Mouse (Mus musculus): ENCODE results near the gene Slc6a16. TPM values are rescaled to one million over a fixed set of nuclear protein-coding genes. Genes with fewer than 3 reads are reported as not detected.
A peak's percentile ranks its signal among the peaks of the same experiment; 100 is the strongest.

The Slc6a16 gene
- polyA plus RNA-seq, 1 experiment from 2014 or later = 2.0 TPM

DNA sequence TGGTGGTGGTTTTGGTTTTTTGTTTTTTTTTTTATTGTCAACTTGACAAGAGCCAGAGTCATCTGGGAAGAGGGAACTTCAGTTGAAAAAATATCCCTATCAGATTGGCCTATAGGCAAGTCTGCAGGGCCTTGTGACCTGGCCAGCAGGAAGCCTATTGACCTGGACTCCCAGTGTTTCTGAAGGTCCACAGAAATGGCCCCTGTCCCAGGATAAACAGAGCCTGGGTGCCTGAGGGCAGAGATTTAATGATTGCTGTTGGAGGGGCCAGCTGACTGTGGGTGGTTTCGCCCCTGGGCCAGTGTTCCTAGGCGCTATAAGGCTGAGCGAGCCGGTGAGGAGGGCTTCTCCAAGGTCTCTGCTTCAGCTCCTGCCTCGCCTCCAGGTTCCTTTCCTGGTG is 27.2 kb upstream of the Slc6a16 start:
- 75% methylated on average over 5 of the region's 5 CpGs for WGBS
- no peaks in the 10 kb centered on the region for H3K36me3 ChIP-seq (ENCODE audit: control insufficient read depth, insufficient read depth, low read length)
- peaks cover 20% of the 10 kb centered on the region for H3K4me1 ChIP-seq (ENCODE audit: control insufficient read depth, insufficient read depth, low read depth, low read length)
- H3K27me3 ChIP-seq (replicated peaks; ENCODE audit: control insufficient read depth, insufficient read depth, low read length) = peaks cover 22% of the 10 kb centered on the region
- H3K27ac ChIP-seq (ENCODE audit: low read depth, low read length) = no peak overlapping the region
- H3K9me3 ChIP-seq (ENCODE audit: control insufficient read depth, low read length) = no peaks in the 10 kb centered on the region
- H3K4me3 ChIP-seq (ENCODE audit: low read length) = no peak overlapping the region
- ATAC-seq = no peak
- H3K9ac ChIP-seq (ENCODE audit: low read depth, low read length) = no peak overlapping the region
- no peak overlapping the region for H3K4me2 ChIP-seq (ENCODE audit: low read length)

DNA sequence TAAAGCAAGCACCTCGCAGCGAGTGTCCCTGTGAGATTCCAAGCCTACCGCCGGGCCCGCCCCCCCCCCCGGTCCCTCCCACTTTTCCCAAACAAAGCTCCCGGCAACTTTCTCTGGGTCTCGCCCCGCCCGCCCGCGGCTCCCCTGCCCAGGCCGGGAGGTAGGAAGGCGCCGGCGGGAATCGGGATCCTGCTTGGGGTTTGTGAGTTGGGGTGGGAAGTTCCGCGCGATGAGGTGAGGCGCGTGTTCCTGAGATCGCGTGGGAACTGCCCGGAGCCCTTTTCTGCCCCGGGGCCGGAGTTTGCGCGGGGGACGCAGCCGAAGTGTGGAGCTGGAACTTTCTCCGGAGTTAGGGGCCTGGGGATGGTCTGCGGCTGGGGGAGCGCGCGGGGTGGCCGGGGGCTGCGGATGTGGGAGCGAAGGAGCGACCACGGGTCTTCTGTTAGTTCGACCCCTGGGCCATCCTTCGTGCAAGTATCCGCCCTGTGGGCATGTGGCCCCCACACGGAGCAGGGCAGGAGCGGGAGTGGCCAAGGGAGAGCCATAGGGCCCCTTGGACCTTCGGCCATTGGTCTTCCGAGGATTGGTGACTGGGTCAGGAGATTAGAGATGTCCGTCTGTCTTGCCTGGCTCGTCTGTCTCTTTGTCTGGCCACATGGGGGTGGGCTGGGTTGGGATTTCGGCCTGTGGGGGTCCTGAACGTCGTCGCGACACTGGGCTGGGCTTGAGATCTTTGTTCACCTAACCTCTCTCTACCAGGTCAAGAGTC is 25.0 kb upstream of the Slc6a16 start, which contains the start of gene Tead2:
Gene Tead2, plus strand, starts transcription at position 81 of the 769 bp plus-strand sequence.
- H3K4me3 ChIP-seq (ENCODE audit: low read length) = peak within 1 kb of the TSS; percentile 51
- peak; percentile 62 for ATAC-seq
- H3K9me3 ChIP-seq (ENCODE audit: control insufficient read depth, low read length) = no peaks in the 10 kb centered on the region
- H3K27me3 ChIP-seq (replicated peaks; ENCODE audit: control insufficient read depth, insufficient read depth, low read length) = peaks cover 11% of the 10 kb centered on the region
- H3K4me1 ChIP-seq (ENCODE audit: control insufficient read depth, insufficient read depth, low read depth, low read length) = peaks cover 20% of the 10 kb centered on the region
- H3K9ac ChIP-seq (ENCODE audit: low read depth, low read length) = peak within 1 kb of the TSS; percentile 74
- H3K27ac ChIP-seq (ENCODE audit: low read depth, low read length) = peak within 1 kb of the TSS; percentile 81
- H3K4me2 ChIP-seq (ENCODE audit: low read length) = peak within 1 kb of the TSS; percentile 75
- no peaks in the 10 kb centered on the region for H3K36me3 ChIP-seq (ENCODE audit: control insufficient read depth, insufficient read depth, low read length)
- under 1% methylated on average over 53 of the region's 55 CpGs for WGBS

DNA sequence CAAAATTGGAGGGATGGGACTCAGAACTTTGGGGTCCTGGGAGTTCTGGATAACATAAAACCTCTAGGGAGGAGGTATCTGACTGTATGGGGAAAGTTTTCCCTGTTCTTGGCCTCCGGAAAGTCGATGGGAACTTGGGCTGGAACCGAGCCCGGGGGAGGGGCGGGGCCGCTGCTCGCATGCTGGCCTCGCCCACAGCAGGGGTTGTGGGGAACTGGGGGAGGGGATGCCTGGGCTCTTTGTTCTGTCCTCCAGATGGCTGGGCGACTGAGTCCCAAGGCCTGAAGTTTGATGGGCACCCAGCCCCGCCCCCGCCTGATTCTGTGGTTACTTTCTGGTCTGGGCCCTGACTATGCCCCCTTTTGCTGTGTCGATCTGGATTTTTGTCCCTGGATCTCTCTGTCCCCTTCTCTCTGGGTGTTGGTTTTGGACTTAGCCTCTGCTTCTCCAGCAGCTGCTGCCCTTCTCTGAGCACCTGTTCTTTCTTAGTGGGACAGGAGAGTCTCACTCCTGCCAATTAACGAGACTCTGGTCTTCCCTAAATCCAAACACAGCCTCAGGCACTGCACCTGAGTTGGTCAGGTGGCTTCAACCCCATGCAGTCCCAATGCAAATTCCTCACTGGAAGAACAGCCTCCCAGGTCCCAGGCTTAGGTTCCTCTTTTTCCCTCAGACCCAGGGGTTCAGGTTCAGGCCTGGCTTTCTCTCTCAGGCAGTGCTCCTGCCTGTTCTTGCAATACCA is 24.3 kb upstream of the Slc6a16 start:
- Histone ChIP-seq H3K27ac (ENCODE audit: low read depth, low read length) (peak overlapping the region; percentile 81), H3K9ac (ENCODE audit: low read depth, low read length) (peak overlapping the region; percentile 74), H3K9me3 (ENCODE audit: control insufficient read depth, low read length) (no peaks in the 10 kb centered on the region), H3K36me3 (ENCODE audit: control insufficient read depth, insufficient read depth, low read length) (no peaks in the 10 kb centered on the region), H3K4me1 (ENCODE audit: control insufficient read depth, insufficient read depth, low read depth, low read length) (peaks cover 20% of the 10 kb centered on the region), H3K4me2 (ENCODE audit: low read length) (peak overlapping the region; percentile 75), H3K4me3 (ENCODE audit: low read length) (peak overlapping the region; percentile 51), H3K27me3 (replicated peaks; ENCODE audit: control insufficient read depth, insufficient read depth, low read length) (peaks cover 5% of the 10 kb centered on the region)
- peak; percentile 72 for ATAC-seq
- under 1% methylated on average over 13 of the region's 13 CpGs for WGBS

DNA sequence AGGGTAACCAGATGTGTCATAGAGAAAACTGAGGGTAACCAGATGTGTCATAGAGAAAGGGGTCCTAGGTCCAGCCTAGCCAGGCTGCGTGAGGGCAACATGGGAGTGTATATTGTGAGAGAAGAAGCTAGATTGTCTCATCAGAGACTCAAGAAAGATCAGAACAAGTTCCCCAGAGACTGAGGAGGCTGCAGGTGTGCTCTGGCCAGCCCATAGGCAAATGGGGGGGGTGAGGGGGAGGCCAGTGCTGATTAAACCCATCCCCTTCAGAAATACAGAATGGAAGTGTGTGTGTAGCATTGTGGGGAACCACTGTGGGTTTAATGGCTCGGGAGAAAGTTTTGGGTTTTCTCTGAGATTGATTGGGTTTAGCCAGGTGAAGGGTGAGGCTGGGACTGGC is 19.2 kb upstream of the Slc6a16 start:
- Histone ChIP-seq H3K4me2 (ENCODE audit: low read length) (no peak overlapping the region), H3K9ac (ENCODE audit: low read depth, low read length) (no peak overlapping the region), H3K27me3 (replicated peaks; ENCODE audit: control insufficient read depth, insufficient read depth, low read length) (no peaks in the 10 kb centered on the region), H3K36me3 (ENCODE audit: control insufficient read depth, insufficient read depth, low read length) (peaks cover 2% of the 10 kb centered on the region; the same call in 1 of the 2 replicates), H3K9me3 (ENCODE audit: control insufficient read depth, low read length) (no peaks in the 10 kb centered on the region), H3K4me1 (ENCODE audit: control insufficient read depth, insufficient read depth, low read depth, low read length) (peaks cover 8% of the 10 kb centered on the region), H3K4me3 (ENCODE audit: low read length) (no peak overlapping the region), H3K27ac (ENCODE audit: low read depth, low read length) (no peak overlapping the region)
- WGBS = 96% methylated on average over 2 of the region's 2 CpGs
- ATAC-seq = no peak

DNA sequence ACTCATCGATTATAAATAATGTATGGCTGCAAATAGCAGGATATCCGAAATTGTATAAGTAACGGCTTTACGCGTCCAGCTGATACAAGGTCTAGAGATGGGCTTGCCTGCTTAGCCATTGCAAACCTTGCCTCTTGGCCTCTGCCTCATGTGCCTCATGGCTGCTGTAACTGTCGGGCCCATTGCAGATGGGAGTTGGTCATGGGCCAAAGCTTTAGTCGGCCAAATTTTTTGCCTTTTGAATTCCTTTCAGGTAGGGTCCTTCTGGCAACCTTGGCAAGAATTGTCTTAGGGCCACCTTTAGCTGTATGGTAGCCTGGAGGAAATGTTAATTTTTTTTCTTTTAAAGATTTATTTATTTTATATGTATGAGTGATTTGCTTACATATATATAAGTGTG is 16.1 kb upstream of the Slc6a16 start:
- no peak overlapping the region for H3K9ac ChIP-seq (ENCODE audit: low read depth, low read length)
- no peaks in the 10 kb centered on the region for H3K9me3 ChIP-seq (ENCODE audit: control insufficient read depth, low read length)
- H3K36me3 ChIP-seq (ENCODE audit: control insufficient read depth, insufficient read depth, low read length) = peaks cover 2% of the 10 kb centered on the region; the same call in 1 of the 2 replicates
- ATAC-seq = no peak
- no peak overlapping the region for H3K27ac ChIP-seq (ENCODE audit: low read depth, low read length)
- H3K4me3 ChIP-seq (ENCODE audit: low read length) = no peak overlapping the region
- H3K4me2 ChIP-seq (ENCODE audit: low read length) = no peak overlapping the region
- 86% methylated on average over 7 of the region's 7 CpGs for WGBS
- no peaks in the 10 kb centered on the region for H3K4me1 ChIP-seq (ENCODE audit: control insufficient read depth, insufficient read depth, low read depth, low read length)
- no peaks in the 10 kb centered on the region for H3K27me3 ChIP-seq (replicated peaks; ENCODE audit: control insufficient read depth, insufficient read depth, low read length)

DNA sequence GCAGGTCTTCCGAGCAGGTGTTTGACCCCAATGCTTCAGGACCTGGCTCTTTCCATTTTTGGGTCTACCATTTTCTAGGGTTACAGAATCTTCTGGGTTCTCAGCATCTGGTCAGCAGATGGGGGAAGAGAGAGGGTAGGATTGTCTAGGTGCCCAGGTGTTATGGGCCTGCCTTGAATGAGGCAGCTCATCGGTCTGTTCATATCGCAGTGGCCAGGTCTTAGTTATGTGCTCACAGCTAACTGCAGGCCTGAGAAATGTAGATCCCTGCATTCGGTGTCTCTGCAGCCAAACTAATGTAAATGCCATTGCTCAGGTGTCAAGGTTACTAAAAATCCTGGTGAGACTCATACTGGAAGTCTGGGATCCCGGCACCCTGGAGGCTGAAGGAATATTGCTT is 14.5 kb upstream of the Slc6a16 start:
- no peaks in the 10 kb centered on the region for H3K27me3 ChIP-seq (replicated peaks; ENCODE audit: control insufficient read depth, insufficient read depth, low read length)
- ATAC-seq = no peak
- H3K4me2 ChIP-seq (ENCODE audit: low read length) = no peak overlapping the region
- peaks cover 2% of the 10 kb centered on the region; the same call in 1 of the 2 replicates for H3K36me3 ChIP-seq (ENCODE audit: control insufficient read depth, insufficient read depth, low read length)
- H3K4me1 ChIP-seq (ENCODE audit: control insufficient read depth, insufficient read depth, low read depth, low read length) = no peaks in the 10 kb centered on the region
- no peaks in the 10 kb centered on the region for H3K9me3 ChIP-seq (ENCODE audit: control insufficient read depth, low read length)
- WGBS = 92% methylated on average over 5 of the region's 5 CpGs
- no peak overlapping the region for H3K27ac ChIP-seq (ENCODE audit: low read depth, low read length)
- no peak overlapping the region for H3K4me3 ChIP-seq (ENCODE audit: low read length)
- no peak overlapping the region for H3K9ac ChIP-seq (ENCODE audit: low read depth, low read length)

DNA sequence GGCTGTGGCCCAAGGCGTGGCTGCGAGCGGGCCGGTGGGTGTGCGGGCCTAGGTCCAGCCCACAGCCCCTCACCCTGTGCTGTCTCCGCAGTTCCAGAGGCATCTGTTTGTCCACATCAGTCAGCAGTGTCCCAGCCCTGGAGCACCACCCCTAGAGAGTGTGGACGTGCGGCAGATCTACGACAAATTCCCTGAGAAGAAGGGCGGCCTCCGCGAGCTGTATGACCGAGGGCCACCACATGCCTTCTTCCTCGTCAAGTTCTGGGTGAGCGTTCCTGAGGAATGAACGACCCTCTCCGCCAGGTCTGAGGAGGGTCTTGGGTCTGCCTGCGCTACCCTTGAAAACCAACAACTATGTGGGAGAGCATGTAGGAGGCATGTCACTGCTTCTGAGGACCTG is 12.3 kb upstream of the Slc6a16 start:
- Histone ChIP-seq H3K36me3 (ENCODE audit: control insufficient read depth, insufficient read depth, low read length) (peaks cover under 1% of the 10 kb centered on the region; the same call in 1 of the 2 replicates), H3K9ac (ENCODE audit: low read depth, low read length) (no peak overlapping the region), H3K27ac (ENCODE audit: low read depth, low read length) (no peak overlapping the region), H3K4me2 (ENCODE audit: low read length) (no peak overlapping the region), H3K4me3 (ENCODE audit: low read length) (no peak overlapping the region), H3K9me3 (ENCODE audit: control insufficient read depth, low read length) (no peaks in the 10 kb centered on the region), H3K4me1 (ENCODE audit: control insufficient read depth, insufficient read depth, low read depth, low read length) (no peaks in the 10 kb centered on the region; the same call in 1 of the 2 replicates), H3K27me3 (replicated peaks; ENCODE audit: control insufficient read depth, insufficient read depth, low read length) (no peaks in the 10 kb centered on the region)
- WGBS = 91% methylated on average over 18 of the region's 18 CpGs
- ATAC-seq = no peak

DNA sequence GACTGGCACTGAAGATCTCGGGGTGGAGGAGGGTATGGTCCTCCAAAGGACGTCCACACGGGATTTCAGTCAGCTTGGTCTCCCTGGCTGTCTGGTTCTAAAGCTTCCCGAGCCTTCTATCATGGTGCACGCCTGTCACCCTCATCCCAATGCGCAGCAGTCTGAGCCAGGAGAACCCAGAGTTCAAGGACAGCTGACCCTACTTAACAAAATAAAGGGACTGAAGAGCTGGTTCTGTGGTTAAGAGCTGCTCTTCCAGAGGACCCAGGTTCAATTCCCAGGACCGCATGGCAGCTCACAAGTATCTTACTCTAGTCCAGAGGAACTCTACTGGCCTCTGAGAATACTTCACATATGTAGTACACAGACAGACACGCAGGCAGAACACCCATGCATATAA is 11.8 kb upstream of the Slc6a16 start:
- H3K9ac ChIP-seq (ENCODE audit: low read depth, low read length) = no peak overlapping the region
- no peak overlapping the region for H3K4me2 ChIP-seq (ENCODE audit: low read length)
- 95% methylated on average over 8 of the region's 8 CpGs for WGBS
- ATAC-seq = no peak
- H3K4me3 ChIP-seq (ENCODE audit: low read length) = no peak overlapping the region
- no peaks in the 10 kb centered on the region for H3K9me3 ChIP-seq (ENCODE audit: control insufficient read depth, low read length)
- no peaks in the 10 kb centered on the region; the same call in 1 of the 2 replicates for H3K36me3 ChIP-seq (ENCODE audit: control insufficient read depth, insufficient read depth, low read length)
- H3K4me1 ChIP-seq (ENCODE audit: control insufficient read depth, insufficient read depth, low read depth, low read length) = peaks cover 3% of the 10 kb centered on the region; the same call in 1 of the 2 replicates
- no peaks in the 10 kb centered on the region for H3K27me3 ChIP-seq (replicated peaks; ENCODE audit: control insufficient read depth, insufficient read depth, low read length)
- H3K27ac ChIP-seq (ENCODE audit: low read depth, low read length) = no peak overlapping the region

All from hindbrain, embryonic 16.5 days (tissue).